Mouse (Mus musculus) forebrain, embryonic 14.5 days (tissue): ENCODE data around the gene Kansl3. TPM values are rescaled to one million over a fixed set of nuclear protein-coding genes. Genes with fewer than 3 reads are reported as not detected.

Experiments used
- ATAC-seq: fragments of 200-750 bp; cut with Nextera tagmentation; 2 replicates; pipeline ENCODE4 v1.8.0; 2017; ENCODE audit warnings: mild to moderate bottlenecking, moderate library complexity
- DNase-seq: peaks from one replicate; pipeline ENCODE4 v3.0.0-alpha.2; 2015; ENCODE audit warnings: low spot score
- H3K27ac ChIP-seq: fragments of 300-500 bp; sonication (generic); 2 replicates; pipeline ENCODE4 v1.5.1; 2014; ENCODE audit warnings: low read depth, mild to moderate bottlenecking, control low read depth, low read length, moderate library complexity
- H3K27me3 ChIP-seq: fragments of 300-500 bp; sonication (generic); replicated peaks from 2 replicates; pipeline ENCODE4 v1.6.1; 2014; ENCODE audit warnings: low read length, control low read depth, mixed read lengths; ENCODE audit not compliant: control insufficient read depth, insufficient read depth
- H3K36me3 ChIP-seq: fragments of 300-500 bp; sonication (generic); 2 replicates; pipeline ENCODE4 v1.6.1; 2014; ENCODE audit warnings: low read length, control low read depth; ENCODE audit not compliant: control insufficient read depth, insufficient read depth
- H3K4me1 ChIP-seq: fragments of 300-500 bp; sonication (generic); 2 replicates; pipeline ENCODE4 v1.6.1; 2014; ENCODE audit warnings: antibody characterized with exemption, low read length, control low read depth; ENCODE audit not compliant: control insufficient read depth, insufficient read depth
- H3K4me2 ChIP-seq: fragments of 300-500 bp; sonication (generic); 2 replicates; pipeline ENCODE4 v1.6.1; 2014; ENCODE audit warnings: mild to moderate bottlenecking, control low read depth, low read length
- H3K4me3 ChIP-seq: fragments of 300-500 bp; sonication (generic); 2 replicates; pipeline ENCODE4 v1.5.1; 2014; ENCODE audit warnings: low read depth, low read length, control low read depth
- H3K9ac ChIP-seq: fragments of 300-500 bp; sonication (generic); 2 replicates; pipeline ENCODE4 v1.6.1; 2014; ENCODE audit warnings: mild to moderate bottlenecking, low read length, control low read depth, moderate library complexity
- H3K9me3 ChIP-seq: fragments of 300-500 bp; sonication (generic); replicated peaks from 2 replicates; pipeline ENCODE4 v1.6.1; 2016; ENCODE audit warnings: low read length, control low read depth, mixed read lengths; ENCODE audit not compliant: control insufficient read depth
- WGBS: fragments of 180-500 bp; shearing (Covaris S2); extraction: QIAGEN DNeasy Blood & Tissue Kit; methylation state at CpG from one replicate; pipeline ENCODE4 v1.1.7; 2014; 5-methylcytosine and 5-hydroxymethylcytosine counted together
- polyA plus RNA-seq: library from polyadenylated mRNA; unstranded; fragments of >200 nt; fragmentation: Nextera tagmentation; extraction: Ambion mirVana; gene quantifications from 2 replicates; pipeline ENCODE4 v1.2.1, GENCODE M21; 2014

The Kansl3 gene
- polyA plus RNA-seq, 1 experiment from 2014 or later, result 18.3 TPM

GRCm38 (mm10) chr1:36308966-36309475 is 60.0 kb downstream of the Kansl3 start:
- Histone ChIP-seq H3K36me3 (no peaks in the 10 kb centered on the region), H3K27me3 (peaks cover 12% of the 10 kb centered on the region; the same call in 1 of the 2 replicates), H3K9me3 (no peaks in the 10 kb centered on the region), H3K9ac (no peak overlapping the region), H3K4me3 (no peak overlapping the region), H3K4me2 (peak overlapping the region; percentile 89; the same call in 1 of the 2 replicates), H3K4me1 (peaks cover 6% of the 10 kb centered on the region), H3K27ac (no peak overlapping the region)
- no peak for DNase-seq
- ATAC-seq, result no peak
- WGBS, result 57% methylated on average over 9 of the region's 9 CpGs

- no peak overlapping the region for H3K27ac ChIP-seq
- no peaks in the 10 kb centered on the region for H3K36me3 ChIP-seq
- peaks cover 6% of the 10 kb centered on the region for H3K4me1 ChIP-seq
- H3K9ac ChIP-seq, result peak overlapping the region; percentile 58
- H3K4me3 ChIP-seq, result peak overlapping the region; percentile 43
- H3K27me3 ChIP-seq, result peaks cover 12% of the 10 kb centered on the region; the same call in 1 of the 2 replicates
- DNase-seq, result peak; percentile 20
- ATAC-seq, result no peak
- 2% methylated on average over 12 of the region's 12 CpGs for WGBS
- peak overlapping the region; percentile 89 for H3K4me2 ChIP-seq
- H3K9me3 ChIP-seq, result no peaks in the 10 kb centered on the region
These were observed 60.5 kb downstream of the Kansl3 start for GRCm38 (mm10) chr1:36308451-36308901.

DNA sequence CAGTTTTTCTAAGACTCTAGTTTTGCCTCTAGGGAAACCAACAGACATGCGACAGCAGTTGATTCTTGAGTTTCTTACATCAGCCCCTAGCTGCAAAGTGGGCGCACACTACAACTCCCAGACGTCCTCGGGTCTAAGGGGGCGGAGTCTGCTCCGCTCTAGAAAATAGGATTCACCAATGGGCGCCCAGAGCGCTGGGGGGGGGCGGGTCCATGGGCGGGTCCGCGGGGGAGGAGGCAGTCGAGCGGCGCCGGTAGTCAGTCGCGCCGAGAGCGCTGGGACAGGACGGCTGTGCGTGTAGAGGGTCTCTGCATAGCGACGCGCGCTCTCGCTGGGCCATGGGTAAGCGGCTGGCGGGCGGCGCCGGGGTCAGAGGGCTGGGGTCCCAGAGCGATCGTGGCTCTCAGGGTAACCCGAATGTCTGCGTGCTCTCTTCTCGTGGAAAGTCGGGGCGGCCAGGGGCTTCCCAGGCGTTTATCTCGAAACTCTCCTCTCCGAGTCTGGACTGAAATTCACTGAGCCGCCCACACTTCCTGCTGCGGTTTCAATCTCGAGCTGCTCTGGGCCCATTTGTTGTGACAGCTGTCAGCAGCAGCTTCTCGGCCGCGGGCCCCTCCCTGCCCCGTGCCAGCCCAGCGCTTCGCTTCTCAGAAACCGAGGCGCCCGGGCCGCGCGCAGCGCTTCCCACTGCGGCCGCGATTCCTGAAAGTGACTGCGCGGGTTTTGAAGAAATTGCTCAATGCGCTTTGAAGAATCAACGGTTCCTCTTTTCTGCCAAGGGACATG is 61.3 kb downstream of the Kansl3 start, which contains the start of gene Arid5a:
TSS of gene Arid5a (plus strand) at position 239 of the 786 bp plus-strand sequence.
- Histone ChIP-seq H3K9me3 (no peaks in the 10 kb centered on the region), H3K4me3 (peak within 1 kb of the TSS; percentile 43), H3K27ac (0 out of 2 replicates have a peak within 1 kb of the TSS, but pooled peaks have one; percentile 17), H3K36me3 (no peaks in the 10 kb centered on the region), H3K4me1 (peaks cover 10% of the 10 kb centered on the region), H3K9ac (peak within 1 kb of the TSS; percentile 58), H3K27me3 (peaks cover 12% of the 10 kb centered on the region; the same call in 1 of the 2 replicates), H3K4me2 (peak within 1 kb of the TSS; percentile 89)
- ATAC-seq (peak; percentile 91), DNase-seq (peak; percentile 97)
- WGBS, result under 1% methylated on average over 65 of the region's 65 CpGs

GRCm38 (mm10) chr1:36307121-36307494 is 61.9 kb downstream of the Kansl3 start:
- 65% methylated on average over 7 of the region's 7 CpGs for WGBS

DNA sequence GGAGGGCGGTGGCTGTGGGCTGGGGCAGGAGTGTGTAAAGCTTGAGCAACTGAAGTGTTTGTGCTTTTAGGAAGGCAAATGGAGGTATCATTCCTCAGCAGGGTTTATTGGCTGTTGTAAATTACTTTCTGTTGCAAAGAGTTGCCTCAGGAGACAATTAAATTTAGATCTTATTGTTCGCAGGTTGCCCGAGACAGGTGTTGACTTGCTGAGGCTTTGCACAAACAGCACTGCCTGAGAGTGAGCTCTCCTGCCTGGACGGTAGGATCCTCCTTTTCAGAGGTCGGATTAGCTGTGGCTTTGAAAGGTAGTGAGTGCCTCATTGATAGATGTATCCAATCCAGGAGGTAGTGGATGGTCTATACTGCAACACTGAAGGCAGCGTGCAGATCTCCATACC is 62.9 kb downstream of the Kansl3 start:
- no peak for ATAC-seq
- H3K4me2 ChIP-seq, result no peak overlapping the region
- no peaks in the 10 kb centered on the region for H3K36me3 ChIP-seq
- DNase-seq, result no peak
- WGBS, result 77% methylated on average over 6 of the region's 6 CpGs
- H3K4me3 ChIP-seq, result no peak overlapping the region
- no peaks in the 10 kb centered on the region for H3K9me3 ChIP-seq
- H3K27ac ChIP-seq, result no peak overlapping the region
- no peak overlapping the region for H3K9ac ChIP-seq
- H3K4me1 ChIP-seq, result peaks cover 10% of the 10 kb centered on the region
- peaks cover 12% of the 10 kb centered on the region; the same call in 1 of the 2 replicates for H3K27me3 ChIP-seq

More at GRCm38 (mm10) chr1:36307121-36307494, 61.9 kb downstream of the Kansl3 start:
- DNase-seq, result no peak
- Histone ChIP-seq H3K27ac (no peak overlapping the region), H3K9me3 (no peaks in the 10 kb centered on the region), H3K4me2 (no peak overlapping the region), H3K36me3 (no peaks in the 10 kb centered on the region), H3K4me3 (no peak overlapping the region), H3K4me1 (peaks cover 10% of the 10 kb centered on the region), H3K27me3 (peaks cover 12% of the 10 kb centered on the region; the same call in 1 of the 2 replicates), H3K9ac (no peak overlapping the region)
- ATAC-seq, result no peak; the same call in 1 of the 2 replicates

DNA sequence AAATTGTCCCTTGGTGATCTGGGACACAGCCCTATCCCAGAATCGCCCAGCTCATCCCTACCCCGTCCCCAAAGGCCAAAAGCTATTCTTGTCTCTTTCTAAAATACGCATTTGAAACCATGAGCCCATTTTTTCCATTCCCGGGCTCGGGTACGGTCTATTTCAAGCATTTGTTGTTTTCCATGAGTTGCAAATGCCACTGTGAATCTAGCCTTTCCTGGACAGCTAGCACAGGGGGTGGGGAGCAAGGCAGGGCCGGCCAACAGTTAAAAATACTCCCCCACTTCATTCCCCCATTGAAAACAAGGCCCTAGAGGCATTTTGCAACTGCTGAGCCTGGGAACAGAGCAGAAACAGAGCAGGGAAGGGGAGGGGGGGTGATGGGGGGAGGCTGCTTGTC is 64.2 kb downstream of the Kansl3 start:
- ATAC-seq (no peak), DNase-seq (no peak)
- Histone ChIP-seq H3K9me3 (no peaks in the 10 kb centered on the region), H3K4me3 (no peak overlapping the region), H3K9ac (no peak overlapping the region), H3K36me3 (no peaks in the 10 kb centered on the region), H3K4me2 (no peak overlapping the region), H3K27ac (no peak overlapping the region), H3K4me1 (peaks cover 10% of the 10 kb centered on the region), H3K27me3 (peaks cover 12% of the 10 kb centered on the region; the same call in 1 of the 2 replicates)
- 73% methylated on average over 7 of the region's 7 CpGs for WGBS

- ATAC-seq (peak; percentile 79), DNase-seq (peak; percentile 94)
- Histone ChIP-seq H3K36me3 (no peaks in the 10 kb centered on the region), H3K4me3 (peak overlapping the region; percentile 29), H3K27ac (peak overlapping the region; percentile 60; the same call in 1 of the 2 replicates), H3K27me3 (peaks cover 4% of the 10 kb centered on the region; the same call in 1 of the 2 replicates), H3K4me1 (peaks cover 9% of the 10 kb centered on the region), H3K9ac (peak overlapping the region; percentile 52), H3K9me3 (no peaks in the 10 kb centered on the region), H3K4me2 (peak overlapping the region; percentile 67)
- WGBS, result 9% methylated on average over 30 of the region's 30 CpGs
These were observed 65.3 kb downstream of the Kansl3 start for GRCm38 (mm10) chr1:36303381-36304320.

DNA sequence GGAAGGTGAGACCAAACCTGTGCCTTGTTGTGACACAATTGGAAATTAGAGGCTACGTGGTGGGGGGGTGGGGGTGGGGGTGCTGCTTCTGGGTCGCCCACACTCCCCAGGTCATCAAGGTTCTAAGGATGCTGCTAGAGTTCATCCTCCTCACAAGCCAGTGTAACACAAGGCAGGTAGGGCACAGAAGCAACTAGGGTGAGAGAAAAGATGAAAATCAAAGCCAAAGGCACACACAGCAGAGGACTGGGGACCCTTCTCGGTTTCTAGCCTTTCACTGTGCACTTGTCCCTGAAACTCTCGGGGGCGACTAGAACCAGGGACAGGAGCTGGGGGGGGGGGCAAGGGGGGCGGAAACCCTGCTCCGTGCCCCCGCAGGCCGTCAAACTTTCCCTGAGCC is 66.0 kb downstream of the Kansl3 start:
- Histone ChIP-seq H3K36me3 (no peaks in the 10 kb centered on the region), H3K9ac (peak overlapping the region; percentile 52), H3K27ac (peak overlapping the region; percentile 60; the same call in 1 of the 2 replicates), H3K9me3 (no peaks in the 10 kb centered on the region), H3K4me2 (peak overlapping the region; percentile 67), H3K27me3 (no peaks in the 10 kb centered on the region), H3K4me3 (peak overlapping the region; percentile 29), H3K4me1 (peaks cover 4% of the 10 kb centered on the region)
- peak; percentile 4; the same call in 1 of the 2 replicates for ATAC-seq
- 19% methylated on average over 7 of the region's 9 CpGs for WGBS
- no peak for DNase-seq
